Mouse (Mus musculus): Measurements from ENCODE around the gene Sirt7. TPM values are rescaled to one million over a fixed set of nuclear protein-coding genes. Genes with fewer than 3 reads are reported as not detected.

The Sirt7 gene
- polyA plus RNA-seq, 1 experiment from 2014 or later: 35.0 TPM

- WGBS: 82% methylated on average over 8 of the region's 8 CpGs
- H3K4me2 ChIP-seq (replicated peaks): no peak overlapping the region
- no peak overlapping the region for H3K4me3 ChIP-seq (replicated peaks)
- no peak for ATAC-seq (ENCODE audit: insufficient number of reproducible peaks, low FRiP score, low TSS enrichment, low read depth)
- H3K36me3 ChIP-seq: peaks cover 59% of the 10 kb centered on the region
- H3K4me1 ChIP-seq: peaks cover 21% of the 10 kb centered on the region
- H3K9ac ChIP-seq: no peak overlapping the region
- no peak overlapping the region for H3K27ac ChIP-seq (replicated peaks)
- no peaks in the 10 kb centered on the region for H3K27me3 ChIP-seq
- H3K9me3 ChIP-seq (replicated peaks): no peaks in the 10 kb centered on the region
These were observed 11.1 kb downstream of the Sirt7 start for GRCm38 (mm10) chr11:120613976-120614375.

- Histone ChIP-seq H3K9me3 (replicated peaks) (no peaks in the 10 kb centered on the region), H3K27me3 (0 out of 2 replicates have a peak, but pooled peaks cover 3% of the 10 kb centered on the region), H3K27ac (replicated peaks) (no peak overlapping the region), H3K36me3 (peaks cover 55% of the 10 kb centered on the region), H3K4me1 (peaks cover 25% of the 10 kb centered on the region), H3K4me2 (replicated peaks) (no peak overlapping the region), H3K4me3 (replicated peaks) (no peak overlapping the region), H3K9ac (no peak overlapping the region)
- WGBS: 94% methylated on average over 10 of the region's 10 CpGs
- no peak for ATAC-seq (ENCODE audit: insufficient number of reproducible peaks, low FRiP score, low TSS enrichment, low read depth)
These were observed 11.5 kb downstream of the Sirt7 start for GRCm38 (mm10) chr11:120613481-120613972.

- no peak overlapping the region for H3K9ac ChIP-seq
- no peak for ATAC-seq (ENCODE audit: insufficient number of reproducible peaks, low FRiP score, low TSS enrichment, low read depth)
- H3K36me3 ChIP-seq: peaks cover 51% of the 10 kb centered on the region
- H3K9me3 ChIP-seq (replicated peaks): no peaks in the 10 kb centered on the region
- 0 out of 2 replicates have a peak, but pooled peaks cover 3% of the 10 kb centered on the region for H3K27me3 ChIP-seq
- no peak overlapping the region for H3K4me3 ChIP-seq (replicated peaks)
- WGBS: 53% methylated on average over 6 of the region's 6 CpGs
- peaks cover 29% of the 10 kb centered on the region for H3K4me1 ChIP-seq
- H3K27ac ChIP-seq (replicated peaks): no peak overlapping the region
- H3K4me2 ChIP-seq (replicated peaks): no peak overlapping the region
These were observed 12.3 kb downstream of the Sirt7 start for GRCm38 (mm10) chr11:120612763-120613162.

- Histone ChIP-seq H3K27ac (replicated peaks) (no peak overlapping the region), H3K4me2 (replicated peaks) (no peak overlapping the region), H3K4me3 (replicated peaks) (no peak overlapping the region), H3K9ac (no peak overlapping the region), H3K9me3 (replicated peaks) (no peaks in the 10 kb centered on the region), H3K27me3 (0 out of 2 replicates have a peak, but pooled peaks cover 3% of the 10 kb centered on the region), H3K36me3 (peaks cover 59% of the 10 kb centered on the region), H3K4me1 (peaks cover 15% of the 10 kb centered on the region)
- WGBS: 74% methylated on average over 9 of the region's 9 CpGs
- no peak for ATAC-seq (ENCODE audit: insufficient number of reproducible peaks, low FRiP score, low TSS enrichment, low read depth)
These were observed 14.5 kb downstream of the Sirt7 start for GRCm38 (mm10) chr11:120610477-120611046.

- Histone ChIP-seq H3K9ac (no peak overlapping the region), H3K36me3 (peaks cover 65% of the 10 kb centered on the region), H3K27me3 (0 out of 2 replicates have a peak, but pooled peaks cover 3% of the 10 kb centered on the region), H3K4me2 (replicated peaks) (0 out of 2 replicates have a peak overlapping the region, but pooled peaks have one; percentile 57), H3K9me3 (replicated peaks) (no peaks in the 10 kb centered on the region), H3K4me1 (peaks cover 15% of the 10 kb centered on the region), H3K4me3 (replicated peaks) (no peak overlapping the region), H3K27ac (replicated peaks) (no peak overlapping the region)
- WGBS: 33% methylated on average over 8 of the region's 8 CpGs
- no peak for ATAC-seq (ENCODE audit: insufficient number of reproducible peaks, low FRiP score, low TSS enrichment, low read depth)
These were observed 15.8 kb downstream of the Sirt7 start for GRCm38 (mm10) chr11:120609250-120609649.

GRCm38 (mm10) chr11:120608241-120609034 is 16.6 kb downstream of the Sirt7 start, which contains the start of gene Npb:
Gene Npb (plus strand): TSS chr11:120608477.
- Histone ChIP-seq H3K9me3 (replicated peaks) (no peaks in the 10 kb centered on the region), H3K4me2 (replicated peaks) (peak within 1 kb of the TSS; percentile 57), H3K4me1 (peaks cover 15% of the 10 kb centered on the region), H3K36me3 (peaks cover 65% of the 10 kb centered on the region), H3K27me3 (0 out of 2 replicates have a peak, but pooled peaks cover 3% of the 10 kb centered on the region), H3K4me3 (replicated peaks) (peak within 1 kb of the TSS; percentile 30), H3K9ac (peak within 1 kb of the TSS; percentile 12), H3K27ac (replicated peaks) (no peak within 1 kb of the TSS)
- no peak for ATAC-seq (ENCODE audit: insufficient number of reproducible peaks, low FRiP score, low TSS enrichment, low read depth)
- 5% methylated on average over 45 of the region's 45 CpGs for WGBS

GRCm38 (mm10) chr11:120606764-120607163 is 18.3 kb downstream of the Sirt7 start:
- 77% methylated on average over 4 of the region's 4 CpGs for WGBS
- no peaks in the 10 kb centered on the region for H3K9me3 ChIP-seq (replicated peaks)
- no peak overlapping the region for H3K27ac ChIP-seq (replicated peaks)
- peaks cover 15% of the 10 kb centered on the region for H3K4me1 ChIP-seq
- H3K27me3 ChIP-seq: 0 out of 2 replicates have a peak, but pooled peaks cover 3% of the 10 kb centered on the region
- ATAC-seq (ENCODE audit: insufficient number of reproducible peaks, low FRiP score, low TSS enrichment, low read depth): no peak
- H3K9ac ChIP-seq: no peak overlapping the region
- peaks cover 65% of the 10 kb centered on the region for H3K36me3 ChIP-seq
- no peak overlapping the region for H3K4me2 ChIP-seq (replicated peaks)
- no peak overlapping the region for H3K4me3 ChIP-seq (replicated peaks)

GRCm38 (mm10) chr11:120605667-120606066 is 19.4 kb downstream of the Sirt7 start:
- Histone ChIP-seq H3K4me2 (replicated peaks) (no peak overlapping the region), H3K4me3 (replicated peaks) (no peak overlapping the region), H3K9me3 (replicated peaks) (no peaks in the 10 kb centered on the region), H3K4me1 (peaks cover 15% of the 10 kb centered on the region), H3K36me3 (peaks cover 61% of the 10 kb centered on the region), H3K27ac (replicated peaks) (no peak overlapping the region), H3K27me3 (0 out of 2 replicates have a peak, but pooled peaks cover 3% of the 10 kb centered on the region), H3K9ac (no peak overlapping the region)
- ATAC-seq (ENCODE audit: insufficient number of reproducible peaks, low FRiP score, low TSS enrichment, low read depth): no peak
- WGBS: 90% methylated on average over 7 of the region's 7 CpGs

GRCm38 (mm10) chr11:120603545-120603944 is 21.5 kb downstream of the Sirt7 start:
- no peak for ATAC-seq (ENCODE audit: insufficient number of reproducible peaks, low FRiP score, low TSS enrichment, low read depth)
- Histone ChIP-seq H3K27me3 (no peaks in the 10 kb centered on the region), H3K9ac (no peak overlapping the region), H3K9me3 (replicated peaks) (no peaks in the 10 kb centered on the region), H3K4me1 (peaks cover 21% of the 10 kb centered on the region), H3K36me3 (peaks cover 66% of the 10 kb centered on the region), H3K4me3 (replicated peaks) (no peak overlapping the region), H3K4me2 (replicated peaks) (no peak overlapping the region), H3K27ac (replicated peaks) (no peak overlapping the region)
- WGBS: 85% methylated on average over 2 of the region's 2 CpGs

- H3K4me1 ChIP-seq: peaks cover 30% of the 10 kb centered on the region
- H3K36me3 ChIP-seq: peaks cover 67% of the 10 kb centered on the region
- no peaks in the 10 kb centered on the region for H3K27me3 ChIP-seq
- no peak for ATAC-seq (ENCODE audit: insufficient number of reproducible peaks, low FRiP score, low TSS enrichment, low read depth)
- H3K4me2 ChIP-seq (replicated peaks): no peak overlapping the region
- H3K4me3 ChIP-seq (replicated peaks): no peak overlapping the region
- H3K9ac ChIP-seq: no peak overlapping the region
- no peaks in the 10 kb centered on the region for H3K9me3 ChIP-seq (replicated peaks)
- H3K27ac ChIP-seq (replicated peaks): no peak overlapping the region
- WGBS: 88% methylated on average over 3 of the region's 3 CpGs
These were observed 24.3 kb downstream of the Sirt7 start for GRCm38 (mm10) chr11:120600716-120601115.

- WGBS: 42% methylated on average over 17 of the region's 17 CpGs
- Histone ChIP-seq H3K9ac (peak overlapping the region; percentile 63), H3K36me3 (peaks cover 64% of the 10 kb centered on the region), H3K4me2 (replicated peaks) (peak overlapping the region; percentile 73), H3K4me1 (peaks cover 31% of the 10 kb centered on the region), H3K9me3 (replicated peaks) (no peaks in the 10 kb centered on the region), H3K4me3 (replicated peaks) (peak overlapping the region; percentile 95), H3K27me3 (no peaks in the 10 kb centered on the region), H3K27ac (replicated peaks) (peak overlapping the region; percentile 93)
- no peak for ATAC-seq (ENCODE audit: insufficient number of reproducible peaks, low FRiP score, low TSS enrichment, low read depth)
These were observed 26.0 kb downstream of the Sirt7 start for GRCm38 (mm10) chr11:120598990-120599549.
